Mouse (Mus musculus): Measurements from ENCODE around the gene Slc35g2. TPM values are rescaled to one million over a fixed set of nuclear protein-coding genes. Genes with fewer than 3 reads are reported as not detected.

The Slc35g2 gene
- polyA plus RNA-seq, 1 experiment from 2014 or later, result 5.5 TPM

GRCm38 (mm10) chr9:100548313-100548712, 22.6 kb downstream of the Slc35g2 start:
- Histone ChIP-seq H3K4me1 (ENCODE audit: control insufficient read depth, insufficient read depth, low read length) (no peaks in the 10 kb centered on the region), H3K27ac (replicated peaks; ENCODE audit: low read depth, low read length) (no peak overlapping the region), H3K36me3 (replicated peaks; ENCODE audit: control insufficient read depth, insufficient read depth, low read depth, low read length) (no peaks in the 10 kb centered on the region), H3K4me3 (ENCODE audit: low read depth, low read length) (no peak overlapping the region), H3K4me2 (ENCODE audit: low read depth, low read length) (no peak overlapping the region), H3K27me3 (ENCODE audit: control insufficient read depth, insufficient read depth, low read length) (no peaks in the 10 kb centered on the region), H3K9ac (replicated peaks; ENCODE audit: low read length) (no peak overlapping the region), H3K9me3 (replicated peaks; ENCODE audit: control insufficient read depth, low read length) (no peaks in the 10 kb centered on the region)
- DNase-seq (ENCODE audit: low spot score) (peak; percentile 15), ATAC-seq (replicated peaks; ENCODE audit: insufficient number of reproducible peaks, low FRiP score, low TSS enrichment, low read depth) (no peak)
- WGBS, result 81% methylated on average over 2 of the region's 2 CpGs

GRCm38 (mm10) chr9:100546594-100546910, 24.3 kb downstream of the Slc35g2 start:
- Histone ChIP-seq H3K4me3 (ENCODE audit: low read depth, low read length) (peak overlapping the region; percentile 93), H3K4me2 (ENCODE audit: low read depth, low read length) (peak overlapping the region; percentile 52), H3K9ac (replicated peaks; ENCODE audit: low read length) (peak overlapping the region; percentile 59), H3K27me3 (ENCODE audit: control insufficient read depth, insufficient read depth, low read length) (no peaks in the 10 kb centered on the region), H3K36me3 (replicated peaks; ENCODE audit: control insufficient read depth, insufficient read depth, low read depth, low read length) (no peaks in the 10 kb centered on the region), H3K9me3 (replicated peaks; ENCODE audit: control insufficient read depth, low read length) (no peaks in the 10 kb centered on the region), H3K4me1 (ENCODE audit: control insufficient read depth, insufficient read depth, low read length) (no peaks in the 10 kb centered on the region), H3K27ac (replicated peaks; ENCODE audit: low read depth, low read length) (peak overlapping the region; percentile 63; the same call in 1 of the 2 replicates)
- DNase-seq (ENCODE audit: low spot score), result no peak
- ATAC-seq (replicated peaks; ENCODE audit: insufficient number of reproducible peaks, low FRiP score, low TSS enrichment, low read depth), result 0 out of 2 replicates have a peak, but pooled peaks have one; percentile 15
- WGBS, result 15% methylated on average over 9 of the region's 9 CpGs

DNA sequence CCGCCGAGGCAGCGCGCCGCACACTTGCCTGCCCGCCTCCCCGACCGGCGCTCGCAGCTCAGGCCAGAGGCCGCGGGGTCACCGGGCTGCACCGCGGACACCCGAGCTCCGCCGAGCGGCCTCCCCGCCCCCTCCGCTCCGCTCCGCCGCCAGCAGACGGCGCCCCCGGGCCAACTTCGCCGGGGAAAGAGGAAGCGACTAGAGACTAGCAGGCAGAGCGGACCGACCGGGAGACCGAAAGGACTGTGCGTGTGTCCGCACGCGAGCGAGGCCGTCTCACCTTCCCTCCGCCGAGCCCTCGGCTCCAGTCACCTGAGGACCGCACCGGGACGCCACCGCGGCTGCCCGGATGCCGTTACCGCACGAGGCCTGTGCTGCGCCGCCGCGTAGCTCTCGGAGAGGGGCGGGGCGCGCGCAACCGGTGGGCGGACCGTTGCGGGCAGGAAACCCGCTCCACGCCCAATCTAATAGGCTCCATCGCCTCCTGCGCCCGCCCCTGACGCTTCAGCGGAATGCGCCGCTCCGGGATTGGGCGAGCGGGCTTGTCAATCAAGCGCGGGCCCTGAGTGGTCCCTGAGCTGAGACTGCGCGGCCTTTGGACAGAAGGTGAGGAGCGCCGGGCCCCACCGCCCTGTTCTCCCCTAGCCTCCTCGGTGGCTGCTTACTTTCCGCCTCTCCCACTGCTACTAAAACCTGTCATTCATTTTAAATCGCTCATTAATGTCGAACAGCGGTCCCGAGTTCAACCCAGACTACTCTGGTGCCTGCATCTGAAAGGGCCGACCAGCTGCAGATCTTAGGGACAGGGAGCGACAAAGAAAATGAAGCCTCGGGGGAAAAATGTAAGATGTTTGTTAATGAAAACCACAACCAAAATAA, 24.9 kb downstream of the Slc35g2 start, which contains the start of gene Nck1:
Gene Nck1 (minus strand): TSS at position 420 of the 879 bp plus-strand sequence.
- Histone ChIP-seq H3K9me3 (replicated peaks; ENCODE audit: control insufficient read depth, low read length) (no peaks in the 10 kb centered on the region), H3K27me3 (ENCODE audit: control insufficient read depth, insufficient read depth, low read length) (no peaks in the 10 kb centered on the region), H3K4me2 (ENCODE audit: low read depth, low read length) (peak within 1 kb of the TSS; percentile 61), H3K4me3 (ENCODE audit: low read depth, low read length) (peak within 1 kb of the TSS; percentile 93), H3K4me1 (ENCODE audit: control insufficient read depth, insufficient read depth, low read length) (no peaks in the 10 kb centered on the region), H3K27ac (replicated peaks; ENCODE audit: low read depth, low read length) (peak within 1 kb of the TSS; percentile 87), H3K36me3 (replicated peaks; ENCODE audit: control insufficient read depth, insufficient read depth, low read depth, low read length) (no peaks in the 10 kb centered on the region), H3K9ac (replicated peaks; ENCODE audit: low read length) (peak within 1 kb of the TSS; percentile 92)
- under 1% methylated on average over 69 of the region's 93 CpGs for WGBS
- DNase-seq (ENCODE audit: low spot score), result peak; percentile 99
- peak; percentile 100 for ATAC-seq (replicated peaks; ENCODE audit: insufficient number of reproducible peaks, low FRiP score, low TSS enrichment, low read depth)

GRCm38 (mm10) chr9:100544948-100545714, 25.8 kb downstream of the Slc35g2 start:
- no peaks in the 10 kb centered on the region for H3K36me3 ChIP-seq (replicated peaks; ENCODE audit: control insufficient read depth, insufficient read depth, low read depth, low read length)
- peak overlapping the region; percentile 93 for H3K4me3 ChIP-seq (ENCODE audit: low read depth, low read length)
- H3K4me1 ChIP-seq (ENCODE audit: control insufficient read depth, insufficient read depth, low read length), result no peaks in the 10 kb centered on the region
- peak overlapping the region; percentile 61 for H3K4me2 ChIP-seq (ENCODE audit: low read depth, low read length)
- no peaks in the 10 kb centered on the region for H3K9me3 ChIP-seq (replicated peaks; ENCODE audit: control insufficient read depth, low read length)
- 2% methylated on average over 37 of the region's 38 CpGs for WGBS
- H3K9ac ChIP-seq (replicated peaks; ENCODE audit: low read length), result peak overlapping the region; percentile 92
- peak overlapping the region; percentile 87 for H3K27ac ChIP-seq (replicated peaks; ENCODE audit: low read depth, low read length)
- ATAC-seq (replicated peaks; ENCODE audit: insufficient number of reproducible peaks, low FRiP score, low TSS enrichment, low read depth) (peak; percentile 10), DNase-seq (ENCODE audit: low spot score) (peak; percentile 56)
- no peaks in the 10 kb centered on the region for H3K27me3 ChIP-seq (ENCODE audit: control insufficient read depth, insufficient read depth, low read length)

GRCm38 (mm10) chr9:100535618-100536262, 35.1 kb downstream of the Slc35g2 start:
- 91% methylated on average over 2 of the region's 2 CpGs for WGBS
- DNase-seq (ENCODE audit: low spot score), result no peak

DNA sequence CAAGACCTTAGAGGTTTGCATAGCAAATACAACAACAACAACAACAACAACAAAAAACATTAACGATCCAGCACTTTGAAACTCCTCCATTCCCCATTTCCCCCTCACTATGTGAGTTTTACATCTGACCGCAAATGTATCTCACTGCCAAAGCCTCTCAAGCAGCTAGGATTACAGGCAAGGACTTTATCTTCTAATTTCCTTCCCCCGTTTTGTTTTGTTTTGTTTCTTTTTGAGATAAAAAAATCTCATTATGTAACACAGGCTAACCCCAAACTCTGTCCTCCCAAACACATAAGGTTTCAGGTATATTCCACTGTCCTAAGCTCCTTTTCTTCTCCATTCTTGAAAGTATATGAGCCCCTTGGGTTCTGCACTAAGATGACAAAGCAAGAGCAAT, 36.2 kb downstream of the Slc35g2 start:
- H3K4me3 ChIP-seq (ENCODE audit: low read depth, low read length), result no peak overlapping the region
- H3K27ac ChIP-seq (replicated peaks; ENCODE audit: low read depth, low read length), result no peak overlapping the region
- 88% methylated on average over 3 of the region's 3 CpGs for WGBS
- H3K36me3 ChIP-seq (replicated peaks; ENCODE audit: control insufficient read depth, insufficient read depth, low read depth, low read length), result no peaks in the 10 kb centered on the region
- ATAC-seq (replicated peaks; ENCODE audit: insufficient number of reproducible peaks, low FRiP score, low TSS enrichment, low read depth) (no peak), DNase-seq (ENCODE audit: low spot score) (no peak)
- no peak overlapping the region for H3K9ac ChIP-seq (replicated peaks; ENCODE audit: low read length)
- H3K4me1 ChIP-seq (ENCODE audit: control insufficient read depth, insufficient read depth, low read length), result no peaks in the 10 kb centered on the region
- no peaks in the 10 kb centered on the region for H3K27me3 ChIP-seq (ENCODE audit: control insufficient read depth, insufficient read depth, low read length)
- no peaks in the 10 kb centered on the region for H3K9me3 ChIP-seq (replicated peaks; ENCODE audit: control insufficient read depth, low read length)
- H3K4me2 ChIP-seq (ENCODE audit: low read depth, low read length), result no peak overlapping the region

More at GRCm38 (mm10) chr9:100535618-100536262, 35.1 kb downstream of the Slc35g2 start:
- no peak overlapping the region for H3K27ac ChIP-seq (replicated peaks; ENCODE audit: low read depth, low read length)
- H3K4me3 ChIP-seq (ENCODE audit: low read depth, low read length), result no peak overlapping the region
- no peaks in the 10 kb centered on the region for H3K36me3 ChIP-seq (replicated peaks; ENCODE audit: control insufficient read depth, insufficient read depth, low read depth, low read length)
- H3K27me3 ChIP-seq (ENCODE audit: control insufficient read depth, insufficient read depth, low read length), result no peaks in the 10 kb centered on the region
- no peak overlapping the region for H3K9ac ChIP-seq (replicated peaks; ENCODE audit: low read length)
- H3K4me1 ChIP-seq (ENCODE audit: control insufficient read depth, insufficient read depth, low read length), result no peaks in the 10 kb centered on the region
- ATAC-seq (replicated peaks; ENCODE audit: insufficient number of reproducible peaks, low FRiP score, low TSS enrichment, low read depth), result no peak
- H3K9me3 ChIP-seq (replicated peaks; ENCODE audit: control insufficient read depth, low read length), result no peaks in the 10 kb centered on the region
- no peak overlapping the region for H3K4me2 ChIP-seq (ENCODE audit: low read depth, low read length)

DNA sequence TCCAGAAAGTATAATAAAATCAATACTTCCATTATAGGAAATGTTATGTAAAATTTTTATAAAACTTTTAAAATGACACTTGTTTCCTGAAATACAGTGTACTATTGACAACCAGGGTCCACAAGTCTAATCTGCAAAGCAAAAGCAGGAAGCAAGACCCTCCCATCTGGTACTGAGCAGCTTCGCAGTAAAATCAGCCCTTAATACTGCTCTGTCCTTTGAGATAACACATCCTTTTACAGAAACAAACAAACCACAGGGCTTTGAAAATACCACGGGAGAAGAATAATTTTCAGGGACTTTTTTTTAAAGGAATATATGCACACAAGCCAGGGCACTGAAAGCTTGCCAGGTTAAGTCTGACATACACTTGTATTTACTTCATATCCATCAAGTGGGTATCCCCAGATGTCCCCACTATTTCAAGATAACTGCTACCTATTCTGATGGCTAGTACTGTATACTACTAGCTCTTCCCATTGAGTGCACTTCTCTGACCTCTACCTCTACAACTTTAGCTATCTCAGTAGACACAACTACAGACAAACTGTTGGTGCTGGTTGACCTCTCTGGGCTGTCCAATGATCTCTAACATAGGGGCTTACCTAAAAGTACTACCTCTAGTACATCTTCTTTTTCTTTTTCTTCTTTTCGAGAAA, 37.9 kb downstream of the Slc35g2 start:
- no peak for DNase-seq (ENCODE audit: low spot score)
- no peak overlapping the region for H3K4me2 ChIP-seq (ENCODE audit: low read depth, low read length)
- no peak overlapping the region for H3K27ac ChIP-seq (replicated peaks; ENCODE audit: low read depth, low read length)
- no peaks in the 10 kb centered on the region for H3K36me3 ChIP-seq (replicated peaks; ENCODE audit: control insufficient read depth, insufficient read depth, low read depth, low read length)
- no peak for ATAC-seq (replicated peaks; ENCODE audit: insufficient number of reproducible peaks, low FRiP score, low TSS enrichment, low read depth)
- H3K9me3 ChIP-seq (replicated peaks; ENCODE audit: control insufficient read depth, low read length), result no peaks in the 10 kb centered on the region
- no peak overlapping the region for H3K9ac ChIP-seq (replicated peaks; ENCODE audit: low read length)
- H3K4me1 ChIP-seq (ENCODE audit: control insufficient read depth, insufficient read depth, low read length), result no peaks in the 10 kb centered on the region
- H3K4me3 ChIP-seq (ENCODE audit: low read depth, low read length), result no peak overlapping the region
- WGBS, result 84% methylated on average over 3 of the region's 3 CpGs
- no peaks in the 10 kb centered on the region for H3K27me3 ChIP-seq (ENCODE audit: control insufficient read depth, insufficient read depth, low read length)

Measured in embryonic facial prominence, embryonic 11.5 days (tissue).